Comparison of ENCODE assay signal across 8 mouse cellular contexts in genomic region chr4:134534124-134534886, GRCm38 (mm10). TPM values are rescaled to one million over a fixed set of nuclear protein-coding genes. Genes with fewer than 3 reads are reported as not detected.
A peak's percentile ranks its signal among the peaks of the same experiment; 100 is the strongest.
DNase-seq lines count a peak whose midpoint lies in the region; ATAC-seq lines count a peak whose summit lies in the region.

No protein-coding gene starts in this region.

- under 1% methylated on average over 35 of the region's 57 CpGs for WGBS in embryonic facial prominence, embryonic 14.5 days
- WGBS in heart, embryonic 12.5 days = under 1% methylated on average over 57 of the region's 57 CpGs
- under 1% methylated on average over 56 of the region's 57 CpGs for WGBS in kidney, embryonic 16.5 days

- no peaks in the 10 kb centered on the region for H3K27me3 ChIP-seq in embryonic facial prominence, embryonic 14.5 days (replicated peaks; ENCODE audit: control insufficient read depth, insufficient read depth, low read length)
- no peaks in the 10 kb centered on the region for H3K27me3 ChIP-seq in heart, embryonic 12.5 days (replicated peaks)
- H3K27me3 ChIP-seq in kidney, embryonic 16.5 days (ENCODE audit: insufficient read depth, low read length) = no peaks in the 10 kb centered on the region

- peaks cover 39% of the 10 kb centered on the region for H3K36me3 ChIP-seq in embryonic facial prominence, embryonic 14.5 days (ENCODE audit: control insufficient read depth, insufficient read depth, low read length)
- H3K36me3 ChIP-seq in heart, embryonic 12.5 days = peaks cover 40% of the 10 kb centered on the region
- peaks cover 18% of the 10 kb centered on the region; the same call in 1 of the 2 replicates for H3K36me3 ChIP-seq in kidney, embryonic 16.5 days (ENCODE audit: insufficient read depth, low read length)

- H3K9me3 ChIP-seq in embryonic facial prominence, embryonic 14.5 days (ENCODE audit: control insufficient read depth, low read length) = no peaks in the 10 kb centered on the region
- H3K9me3 ChIP-seq in heart, embryonic 12.5 days (replicated peaks) = no peaks in the 10 kb centered on the region
- H3K9me3 ChIP-seq in kidney, embryonic 16.5 days (ENCODE audit: low read length) = no peaks in the 10 kb centered on the region

- H3K4me3 ChIP-seq in embryonic facial prominence, embryonic 14.5 days (ENCODE audit: low read depth, low read length) = peak overlapping the region; percentile 98
- H3K4me3 ChIP-seq in heart, embryonic 12.5 days = peak overlapping the region; percentile 99
- peak overlapping the region; percentile 92 for H3K4me3 ChIP-seq in kidney, embryonic 16.5 days (ENCODE audit: low read length)

- H3K9ac ChIP-seq in embryonic facial prominence, embryonic 14.5 days (ENCODE audit: low read depth, low read length) = peak overlapping the region; percentile 93
- H3K9ac ChIP-seq in heart, embryonic 12.5 days = peak overlapping the region; percentile 96
- peak overlapping the region; percentile 88 for H3K9ac ChIP-seq in kidney, embryonic 16.5 days (replicated peaks; ENCODE audit: low read length)

- peak overlapping the region; percentile 91 for H3K4me2 ChIP-seq in embryonic facial prominence, embryonic 14.5 days (ENCODE audit: low read depth, low read length)
- H3K4me2 ChIP-seq in heart, embryonic 12.5 days = peak overlapping the region; percentile 95
- peak overlapping the region; percentile 98 for H3K4me2 ChIP-seq in kidney, embryonic 16.5 days (replicated peaks; ENCODE audit: low read depth, low read length)

- H3K4me1 ChIP-seq in embryonic facial prominence, embryonic 14.5 days (ENCODE audit: control insufficient read depth, insufficient read depth, low read length) = peaks cover 13% of the 10 kb centered on the region
- H3K4me1 ChIP-seq in heart, embryonic 12.5 days (replicated peaks) = peaks cover 33% of the 10 kb centered on the region
- H3K4me1 ChIP-seq in kidney, embryonic 16.5 days (ENCODE audit: insufficient read depth, low read length) = peaks cover 15% of the 10 kb centered on the region

- peak overlapping the region; percentile 92 for H3K27ac ChIP-seq in embryonic facial prominence, embryonic 14.5 days (replicated peaks; ENCODE audit: low read depth, low read length)
- peak overlapping the region; percentile 97 for H3K27ac ChIP-seq in heart, embryonic 12.5 days (ENCODE audit: poor library complexity, severe bottlenecking)
- H3K27ac ChIP-seq in kidney, embryonic 16.5 days (ENCODE audit: low read length) = peak overlapping the region; percentile 92

- ATAC-seq in embryonic facial prominence, embryonic 14.5 days (ENCODE audit: low read depth) = peak; percentile 1; the same call in 1 of the 2 replicates
- peak; percentile 36; the same call in 1 of the 2 replicates for ATAC-seq in heart, embryonic 12.5 days (ENCODE audit: insufficient number of reproducible peaks, low FRiP score)
- peak; percentile 2; the same call in 1 of the 2 replicates for ATAC-seq in kidney, embryonic 16.5 days (ENCODE audit: low FRiP score, low TSS enrichment)

- DNase-seq in CD8-positive naive resting alpha-beta T cell, adult 2 months (ENCODE audit: low read depth in 2 of 2, low spot score in 2 of 2) = peak; percentile 57 to 71
- peak; percentile 73 to 74 for DNase-seq in adrenal gland, adult 18-20 months (ENCODE audit: low spot score in 2 of 2)
- peak; percentile 82 for DNase-seq in embryonic facial prominence, embryonic 14.5 days (ENCODE audit: low spot score)
- peak; percentile 82 for DNase-seq in lung, postnatal 10 days
- DNase-seq in retina, postnatal 1 day = peak; percentile 62
- DNase-seq in urinary bladder, postnatal 25 days (ENCODE audit: low spot score) = peak; percentile 75

RNA-seq across cellular contexts. Expression of gene Mtfr1l, which starts 0.9 kb away (rescaled TPM):
- 100 to 1,000 TPM; 123 to 132 TPM for total RNA-seq in adrenal gland, adult 18-20 months (2021)
- 126 and 137 TPM in 2 replicates for polyA plus RNA-seq in embryonic facial prominence, embryonic 14.5 days (2014; fragmentation: Nextera tagmentation; extraction: Ambion mirVana)
- 151 and 156 TPM in 2 replicates for polyA plus RNA-seq in heart, embryonic 12.5 days (2016; fragmentation: Nextera tagmentation; extraction: Ambion mirVana)
- polyA plus RNA-seq in kidney, embryonic 16.5 days (2015; fragmentation: Nextera tagmentation; extraction: Ambion mirVana) = 126 and 127 TPM in 2 replicates

RNA-seq across cellular contexts. Expression of gene Selenon, which starts 17.7 kb away (rescaled TPM):
- total RNA-seq in adrenal gland, adult 18-20 months (2021) = 10 to 100 TPM; 24.3 to 28.9 TPM
- 22.8 and 24.7 TPM in 2 replicates for polyA plus RNA-seq in embryonic facial prominence, embryonic 14.5 days (2014; fragmentation: Nextera tagmentation; extraction: Ambion mirVana)
- polyA plus RNA-seq in heart, embryonic 12.5 days (2016; fragmentation: Nextera tagmentation; extraction: Ambion mirVana) = 31.7 and 31.9 TPM in 2 replicates
- polyA plus RNA-seq in kidney, embryonic 16.5 days (2015; fragmentation: Nextera tagmentation; extraction: Ambion mirVana) = 9.5 and 9.7 TPM in 2 replicates

RNA-seq across cellular contexts. Expression of gene Aunip, which starts 23.5 kb away (rescaled TPM):
- total RNA-seq in adrenal gland, adult 18-20 months (2021) = under 1 TPM; 0.48 to 0.56 TPM
- polyA plus RNA-seq in embryonic facial prominence, embryonic 14.5 days (2014; fragmentation: Nextera tagmentation; extraction: Ambion mirVana) = 3.9 and 4.4 TPM in 2 replicates
- 11.4 and 12.0 TPM in 2 replicates for polyA plus RNA-seq in heart, embryonic 12.5 days (2016; fragmentation: Nextera tagmentation; extraction: Ambion mirVana)
- polyA plus RNA-seq in kidney, embryonic 16.5 days (2015; fragmentation: Nextera tagmentation; extraction: Ambion mirVana) = 15.1 and 16.3 TPM in 2 replicates

RNA-seq across cellular contexts. Expression of gene Paqr7, which starts 37.8 kb away (rescaled TPM):
- 10 to 100 TPM; 22.2 to 30.2 TPM for total RNA-seq in adrenal gland, adult 18-20 months (2021)
- polyA plus RNA-seq in embryonic facial prominence, embryonic 14.5 days (2014; fragmentation: Nextera tagmentation; extraction: Ambion mirVana) = 2.0 and 2.3 TPM in 2 replicates
- 12.3 and 12.9 TPM in 2 replicates for polyA plus RNA-seq in heart, embryonic 12.5 days (2016; fragmentation: Nextera tagmentation; extraction: Ambion mirVana)
- 3.3 and 4.4 TPM in 2 replicates for polyA plus RNA-seq in kidney, embryonic 16.5 days (2015; fragmentation: Nextera tagmentation; extraction: Ambion mirVana)

Comparison
In these comparisons a context has a peak if more than half of its experiments do, and no peak if none do; other contexts are left out.
1. Peak in every context shown above with its lines: DNase-seq, ATAC-seq, H3K4me3 ChIP-seq and H3K27ac ChIP-seq.